Mouse (Mus musculus) stomach, postnatal 0 days (tissue): ENCODE measurements around the gene Gm11237. TPM values are rescaled to one million over a fixed set of nuclear protein-coding genes. Genes with fewer than 3 reads are reported as not detected.
"Not testable (repeated sequence)": the region's sequence is repeated elsewhere in the genome, so short reads cannot be mapped to it uniquely, and the experiment has no call there.

Source experiments
- ATAC-seq: fragments of 200-750 bp; cut with Nextera tagmentation; 2 replicates; pipeline ENCODE4 v1.8.0; 2017; ENCODE audit not compliant: low FRiP score, low TSS enrichment
- DNase-seq: peaks from one replicate; pipeline ENCODE4 v3.0.0-alpha.2; 2016; ENCODE audit warnings: low spot score
- H3K27ac ChIP-seq: fragments of 300-500 bp; sonication (generic); replicated peaks from 2 replicates; pipeline ENCODE4 v1.5.1; 2014; ENCODE audit warnings: mild to moderate bottlenecking, control low read depth
- H3K27me3 ChIP-seq: fragments of 300-500 bp; sonication (generic); 2 replicates; pipeline ENCODE4 v1.6.1; 2014; ENCODE audit warnings: low read length; ENCODE audit not compliant: control insufficient read depth, insufficient read depth
- H3K36me3 ChIP-seq: fragments of 300-500 bp; sonication (generic); 2 replicates; pipeline ENCODE4 v1.6.1; 2014; ENCODE audit warnings: low read length, mixed read lengths; ENCODE audit not compliant: control insufficient read depth, insufficient read depth
- H3K4me1 ChIP-seq: fragments of 300-500 bp; sonication (generic); replicated peaks from 2 replicates; pipeline ENCODE4 v1.6.1; 2014; ENCODE audit warnings: antibody characterized with exemption; ENCODE audit not compliant: control insufficient read depth, insufficient read depth
- H3K4me2 ChIP-seq: fragments of 300-500 bp; sonication (generic); replicated peaks from 2 replicates; pipeline ENCODE4 v1.6.1; 2014; ENCODE audit warnings: low read depth, mild to moderate bottlenecking, control low read depth, moderate library complexity
- H3K4me3 ChIP-seq: fragments of 300-500 bp; sonication (generic); 2 replicates; pipeline ENCODE4 v1.5.1; 2014; ENCODE audit warnings: low read depth, low read length, control low read depth
- H3K9ac ChIP-seq: fragments of 300-500 bp; sonication (generic); 2 replicates; pipeline ENCODE4 v1.6.1; 2014; ENCODE audit warnings: mild to moderate bottlenecking, low read length, control low read depth, mixed read lengths
- H3K9me3 ChIP-seq: fragments of 300-500 bp; sonication (generic); 2 replicates; pipeline ENCODE4 v1.6.1; 2016; ENCODE audit warnings: low read length; ENCODE audit not compliant: control insufficient read depth
- CTCF ChIP-seq: IDR thresholded peaks from 2 replicates; pipeline ENCODE4 v1.5.1; 2016; ENCODE audit warnings: antibody characterized with exemption, low read depth, mild to moderate bottlenecking, moderate library complexity
- EP300 ChIP-seq: optimal IDR thresholded peaks from 2 replicates; pipeline ENCODE3; 2016; ENCODE audit warnings: antibody characterized with exemption
- WGBS: fragments of 180-500 bp; shearing (Covaris S2); extraction: QIAGEN DNeasy Blood & Tissue Kit; methylation state at CpG from one replicate; pipeline ENCODE4 v1.1.7; 2014; 5-methylcytosine and 5-hydroxymethylcytosine counted together
- polyA plus RNA-seq: library from polyadenylated mRNA; unstranded; fragments of >200 nt; fragmentation: Nextera tagmentation; extraction: Ambion mirVana; gene quantifications from 2 replicates; pipeline ENCODE4 v1.2.1, GENCODE M21; 2015

Gene Gm11237
- not detected in 2 replicates for polyA plus RNA-seq

DNA sequence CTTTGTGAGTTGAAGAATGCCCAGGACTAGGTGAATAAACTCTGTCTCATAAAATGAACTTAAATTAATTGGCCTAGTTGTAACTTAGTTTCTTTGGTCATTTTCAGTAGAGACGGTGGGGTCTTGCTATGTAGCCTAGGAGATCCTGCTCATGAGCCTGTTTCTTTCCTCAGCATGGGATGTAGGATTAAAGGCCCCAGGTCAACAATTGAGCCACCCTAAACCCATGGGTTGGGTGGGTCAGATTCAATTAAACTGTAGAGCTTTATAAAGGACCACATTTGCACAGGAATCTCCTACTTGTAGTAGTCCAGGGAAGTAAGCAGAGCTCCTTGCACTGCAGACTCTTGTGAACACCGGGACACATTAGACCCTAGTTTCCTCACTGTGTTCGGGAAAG, at the start of gene Gm11237:
Gene Gm11237, plus strand, starts transcription at position 301 of the 400 bp plus-strand sequence.
- not testable (repeated sequence) for ATAC-seq, H3K27me3 ChIP-seq, H3K9me3 ChIP-seq, H3K4me2 ChIP-seq, H3K9ac ChIP-seq, H3K4me3 ChIP-seq, DNase-seq, H3K4me1 ChIP-seq, H3K36me3 ChIP-seq, H3K27ac ChIP-seq
- WGBS, result no CpG with 5 or more reads among the region's 3 CpGs

- H3K9ac ChIP-seq, result no peak overlapping the region
- no peak for ATAC-seq
- no peak overlapping the region for H3K27ac ChIP-seq
- WGBS, result 7% methylated on average over 3 of the region's 3 CpGs
- no peaks in the 10 kb centered on the region for H3K9me3 ChIP-seq
- H3K4me3 ChIP-seq, result no peak overlapping the region
- no peaks in the 10 kb centered on the region for H3K27me3 ChIP-seq
- H3K36me3 ChIP-seq, result no peaks in the 10 kb centered on the region
- DNase-seq, result no peak
- TF ChIP-seq CTCF, result peak; percentile 77
- TF ChIP-seq EP300, result no peak
- H3K4me2 ChIP-seq, result no peak overlapping the region
- H3K4me1 ChIP-seq, result no peaks in the 10 kb centered on the region
These were observed 23.5 kb upstream of the Gm11237 start for GRCm38 (mm10) chr4:73599248-73599647.

- H3K9ac ChIP-seq, H3K36me3 ChIP-seq, ATAC-seq, H3K27ac ChIP-seq, H3K27me3 ChIP-seq, H3K4me3 ChIP-seq, H3K4me2 ChIP-seq, H3K9me3 ChIP-seq, H3K4me1 ChIP-seq, DNase-seq: not testable (repeated sequence)
- no CpG with 5 or more reads among the region's 3 CpGs for WGBS
These were observed 15.2 kb upstream of the Gm11237 start, which contains the start of gene Gm11238 for GRCm38 (mm10) chr4:73607581-73607980. TSS of gene Gm11238 (plus strand) at chr4:73607881.

DNA sequence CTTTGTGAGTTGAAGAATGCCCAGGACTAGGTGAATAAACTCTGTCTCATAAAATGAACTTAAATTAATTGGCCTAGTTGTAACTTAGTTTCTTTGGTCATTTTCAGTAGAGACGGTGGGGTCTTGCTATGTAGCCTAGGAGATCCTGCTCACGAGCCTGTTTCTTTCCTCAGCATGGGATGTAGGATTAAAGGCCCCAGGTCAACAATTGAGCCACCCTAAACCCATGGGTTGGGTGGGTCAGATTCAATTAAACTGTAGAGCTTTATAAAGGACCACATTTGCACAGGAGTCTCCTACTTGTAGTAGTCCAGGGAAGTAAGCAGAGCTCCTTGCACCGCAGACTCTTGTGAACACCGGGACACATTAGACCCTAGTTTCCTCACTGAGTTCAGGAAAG, 15.0 kb downstream of the Gm11237 start, which contains the start of gene Gm11236:
Gene Gm11236, plus strand, starts transcription at position 301 of the 400 bp plus-strand sequence.
- H3K9me3 ChIP-seq, H3K27ac ChIP-seq, H3K36me3 ChIP-seq, ATAC-seq, H3K4me3 ChIP-seq, H3K9ac ChIP-seq, H3K4me2 ChIP-seq, H3K27me3 ChIP-seq, H3K4me1 ChIP-seq, DNase-seq: not testable (repeated sequence)
- WGBS, result no CpG with 5 or more reads among the region's 4 CpGs

GRCm38 (mm10) chr4:73661864-73662263, 39.1 kb downstream of the Gm11237 start:
- not testable (repeated sequence) for H3K27ac ChIP-seq, H3K9ac ChIP-seq, ATAC-seq, H3K9me3 ChIP-seq, H3K4me1 ChIP-seq, DNase-seq, H3K4me3 ChIP-seq, H3K36me3 ChIP-seq, H3K4me2 ChIP-seq, H3K27me3 ChIP-seq
- WGBS, result 83% methylated on average over 4 of the region's 4 CpGs

GRCm38 (mm10) chr4:73668054-73668453, 45.3 kb downstream of the Gm11237 start, which contains the start of gene Gm11239:
TSS of gene Gm11239 (plus strand) at chr4:73668354.
- no CpG with 5 or more reads among the region's 4 CpGs for WGBS
- H3K27ac ChIP-seq, H3K9ac ChIP-seq, H3K4me3 ChIP-seq, H3K4me1 ChIP-seq, H3K27me3 ChIP-seq, H3K9me3 ChIP-seq, DNase-seq, H3K4me2 ChIP-seq, H3K36me3 ChIP-seq, ATAC-seq: not testable (repeated sequence)

Other genes starting within 250 kb of the Gm11237 start
- gene Gm11487, start 217.9 kb upstream of the Gm11237 start, polyA plus RNA-seq, result not detected in 2 replicates
- not detected in 2 replicates for gene Gm11238, start 15.1 kb upstream of the Gm11237 start, polyA plus RNA-seq
- gene Gm11236, start 15.1 kb downstream of the Gm11237 start, polyA plus RNA-seq, result not detected in 2 replicates
- not detected in 2 replicates for gene Gm11239, start 45.4 kb downstream of the Gm11237 start, polyA plus RNA-seq
- not detected in 2 replicates for gene Gm428, start 60.5 kb downstream of the Gm11237 start, polyA plus RNA-seq
- gene Rasef, start 168.0 kb downstream of the Gm11237 start, polyA plus RNA-seq, result 9.9 and 11.1 TPM in 2 replicates